Mouse (Mus musculus): ENCODE results near the gene Rpl3. TPM values are rescaled to one million over a fixed set of nuclear protein-coding genes. Genes with fewer than 3 reads are reported as not detected.
"Not testable (repeated sequence)": the region's sequence is repeated elsewhere in the genome, so short reads cannot be mapped to it uniquely, and the experiment has no call there.

The Rpl3 gene
- 492 and 540 TPM in 2 replicates for polyA plus RNA-seq (2012; rRNA removed)

DNA sequence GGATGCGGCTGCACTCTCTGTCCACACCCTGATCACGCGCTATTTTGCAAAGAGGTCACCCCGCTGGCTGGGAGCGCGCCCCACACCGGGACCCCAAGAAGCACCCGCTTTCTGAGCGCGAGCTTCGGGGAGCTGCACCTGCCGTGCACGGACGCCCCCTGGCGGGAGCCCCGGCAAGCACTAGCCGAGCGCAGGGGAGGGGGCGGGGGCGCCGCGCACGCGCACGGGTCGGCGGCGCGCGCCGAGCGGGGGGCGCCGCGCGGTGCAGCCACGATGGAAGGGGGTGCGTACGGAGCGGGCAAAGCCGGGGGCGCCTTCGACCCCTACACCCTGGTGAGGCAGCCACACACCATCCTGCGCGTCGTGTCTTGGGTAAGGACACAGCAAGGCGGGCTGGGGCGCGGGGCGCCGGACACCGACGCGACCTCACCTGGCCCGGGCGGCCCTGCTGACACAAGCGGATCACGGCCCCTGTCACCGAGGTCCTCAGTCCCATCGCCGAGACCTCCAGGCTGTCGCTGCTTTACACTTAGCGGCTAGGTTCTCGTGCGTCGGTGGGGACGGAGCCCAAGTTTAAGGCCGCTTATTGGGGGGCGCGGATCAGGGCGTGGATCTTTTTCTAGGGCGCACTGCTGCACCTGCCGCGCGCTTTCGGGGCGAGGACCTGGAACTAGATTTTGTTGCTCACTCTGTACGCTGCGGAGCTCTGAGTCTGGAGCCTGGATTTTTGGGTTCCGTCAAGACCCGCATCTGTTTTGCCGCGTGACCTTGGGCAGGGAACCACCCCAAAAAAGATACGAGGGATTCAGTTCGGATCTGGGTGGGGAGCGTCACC lies at the start of gene Rpl3, which contains the start of gene Syngr1:
Rpl3 (minus strand) TSS at position 748 of the 835 bp plus-strand sequence.
Syngr1 (plus strand) TSS at position 214 of the 835 bp plus-strand sequence.
- no peak for DNase-seq (ENCODE audit: low read depth)

DNA sequence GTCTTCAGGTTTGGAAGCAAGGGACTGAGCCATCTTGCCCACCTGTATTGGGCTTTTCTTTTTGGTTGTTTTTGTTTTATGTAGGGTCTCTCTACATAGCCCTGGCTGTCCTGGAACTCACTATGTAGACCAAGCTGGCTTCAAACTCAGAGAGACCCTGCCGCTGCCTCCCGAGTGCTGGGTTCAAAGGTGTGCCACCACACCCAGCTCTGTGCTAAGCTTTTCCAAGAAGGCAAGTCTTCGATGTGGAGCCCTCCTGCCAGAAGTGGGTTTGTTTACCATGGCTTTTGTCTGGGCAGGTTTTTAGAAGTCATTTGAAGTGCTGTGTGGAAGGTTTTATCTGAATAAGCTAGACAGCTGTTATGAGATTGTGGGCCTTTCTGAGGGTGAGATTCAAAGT lies 49.2 kb upstream of the Rpl3 start:
- no peak for DNase-seq (ENCODE audit: low read depth)

DNA sequence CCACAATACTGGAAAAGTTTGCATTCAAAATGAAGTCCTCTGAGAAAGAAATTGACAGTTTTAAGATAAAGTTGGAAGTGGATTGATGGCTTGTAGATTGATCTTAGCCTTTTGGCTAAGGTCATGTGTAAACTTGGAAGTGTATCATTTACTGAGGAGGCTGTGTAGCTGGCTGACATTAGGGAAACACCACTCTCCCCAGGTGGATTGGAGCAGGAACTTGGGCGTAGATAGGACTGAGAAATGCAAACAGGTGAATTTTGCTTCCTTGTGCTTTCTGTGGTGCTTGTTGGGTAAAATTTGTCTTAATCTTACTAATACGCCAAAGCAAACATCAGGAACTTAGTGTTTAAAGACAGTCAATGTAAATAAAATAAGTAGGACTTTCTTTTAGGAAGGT lies 48.6 kb upstream of the Rpl3 start:
- no peak for DNase-seq (ENCODE audit: low read depth)

DNA sequence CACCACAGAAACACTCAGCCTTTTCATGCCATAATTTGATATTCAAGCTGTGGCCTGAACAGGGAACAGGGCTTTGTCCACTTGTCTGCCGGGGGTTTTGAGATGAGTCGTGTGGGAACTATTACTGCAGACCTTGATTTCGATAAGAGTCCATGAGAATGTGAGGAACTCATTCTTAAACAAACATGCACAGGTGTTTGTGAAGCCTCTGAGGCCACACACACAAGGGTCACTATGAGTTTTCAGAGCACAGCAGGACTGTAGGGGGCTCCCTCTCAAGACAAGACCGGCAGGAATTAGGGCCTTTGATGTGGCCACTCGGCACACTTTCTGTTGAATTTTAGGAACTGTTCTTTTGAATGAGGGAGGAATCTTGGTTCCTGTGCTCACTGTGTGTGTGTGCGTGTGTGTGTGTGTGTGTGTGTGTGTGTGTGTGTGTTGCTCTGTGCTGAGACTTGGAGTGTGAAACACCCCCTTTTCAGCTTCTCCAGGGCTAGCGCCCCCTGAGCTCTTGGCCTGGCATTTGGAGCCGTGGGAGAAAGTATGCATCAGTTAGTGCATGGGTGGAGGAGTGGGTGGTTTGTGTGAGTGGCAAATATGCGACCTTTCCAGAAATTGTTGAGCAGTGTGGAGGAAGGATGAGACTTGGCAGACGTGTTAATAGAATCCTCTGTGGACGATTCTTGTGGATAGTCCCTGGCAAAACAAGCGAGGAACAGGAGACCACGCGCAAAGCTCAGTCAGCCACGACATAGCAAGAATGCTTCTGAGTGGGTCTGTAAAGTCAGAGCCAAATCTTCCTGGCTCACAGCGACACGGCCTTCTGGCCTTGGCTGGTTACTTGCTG lies 46.5 kb upstream of the Rpl3 start:
- DNase-seq (ENCODE audit: low read depth): no peak

DNA sequence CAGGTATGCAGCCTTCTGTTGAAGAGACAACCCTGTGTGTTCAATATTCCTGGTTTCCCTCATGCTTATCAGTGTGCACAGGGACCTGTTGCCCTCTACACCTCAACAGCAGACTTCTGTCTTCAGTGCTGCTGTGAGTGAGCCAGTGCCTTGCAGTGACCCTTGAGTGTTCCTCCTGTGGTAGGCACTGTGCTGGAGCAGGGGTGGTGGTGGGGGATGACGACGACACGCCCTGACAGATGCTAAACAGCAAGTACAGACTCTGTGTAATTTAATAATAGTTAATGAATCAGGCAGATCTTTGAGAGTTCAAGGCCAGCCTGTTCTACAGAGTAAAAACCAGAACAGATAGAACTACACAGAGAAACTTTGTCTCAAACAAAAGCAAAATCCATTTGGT lies 45.0 kb upstream of the Rpl3 start:
- DNase-seq (ENCODE audit: low read depth): no peak

DNA sequence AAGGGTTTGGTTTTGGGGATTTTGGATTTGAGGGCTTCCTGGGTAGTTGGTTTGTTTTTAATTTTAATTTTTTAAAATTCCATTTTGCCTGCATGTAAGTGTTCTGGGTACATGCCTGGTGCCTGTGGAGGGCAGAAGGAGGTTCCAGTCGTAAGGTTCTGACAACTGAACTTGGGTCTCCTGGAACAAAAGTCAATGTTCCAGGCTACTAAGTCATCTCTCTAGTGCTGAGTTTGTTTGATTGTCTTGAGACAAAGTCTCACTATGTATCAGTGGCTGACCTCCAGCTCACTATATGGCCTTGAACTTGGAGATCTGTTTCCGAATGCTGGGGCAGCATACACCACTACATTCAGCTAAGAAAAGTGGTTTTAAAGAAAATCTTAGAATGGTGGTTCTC lies 43.8 kb upstream of the Rpl3 start:
- DNase-seq (ENCODE audit: low read depth): no peak

DNA sequence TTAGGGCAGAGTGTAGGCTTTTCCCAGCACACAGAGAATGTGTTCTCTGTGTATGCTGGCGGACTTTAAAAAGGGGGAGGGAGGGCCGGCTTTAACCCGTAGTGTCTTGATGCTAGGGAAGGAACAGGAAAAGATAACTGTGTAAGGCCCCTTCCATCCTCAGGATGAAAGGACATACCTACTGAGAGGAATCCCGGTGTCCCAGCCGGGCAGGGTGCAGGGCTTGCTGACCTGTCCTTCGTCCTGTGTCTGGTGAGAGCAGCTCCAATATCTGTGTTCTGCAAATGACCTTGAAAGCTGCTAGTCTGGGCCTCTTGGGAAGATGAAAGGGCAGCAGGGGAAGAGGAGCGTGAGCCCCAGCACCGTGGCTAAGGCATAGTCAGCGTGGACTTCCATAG lies 42.8 kb upstream of the Rpl3 start:
- DNase-seq (ENCODE audit: low read depth): no peak

DNA sequence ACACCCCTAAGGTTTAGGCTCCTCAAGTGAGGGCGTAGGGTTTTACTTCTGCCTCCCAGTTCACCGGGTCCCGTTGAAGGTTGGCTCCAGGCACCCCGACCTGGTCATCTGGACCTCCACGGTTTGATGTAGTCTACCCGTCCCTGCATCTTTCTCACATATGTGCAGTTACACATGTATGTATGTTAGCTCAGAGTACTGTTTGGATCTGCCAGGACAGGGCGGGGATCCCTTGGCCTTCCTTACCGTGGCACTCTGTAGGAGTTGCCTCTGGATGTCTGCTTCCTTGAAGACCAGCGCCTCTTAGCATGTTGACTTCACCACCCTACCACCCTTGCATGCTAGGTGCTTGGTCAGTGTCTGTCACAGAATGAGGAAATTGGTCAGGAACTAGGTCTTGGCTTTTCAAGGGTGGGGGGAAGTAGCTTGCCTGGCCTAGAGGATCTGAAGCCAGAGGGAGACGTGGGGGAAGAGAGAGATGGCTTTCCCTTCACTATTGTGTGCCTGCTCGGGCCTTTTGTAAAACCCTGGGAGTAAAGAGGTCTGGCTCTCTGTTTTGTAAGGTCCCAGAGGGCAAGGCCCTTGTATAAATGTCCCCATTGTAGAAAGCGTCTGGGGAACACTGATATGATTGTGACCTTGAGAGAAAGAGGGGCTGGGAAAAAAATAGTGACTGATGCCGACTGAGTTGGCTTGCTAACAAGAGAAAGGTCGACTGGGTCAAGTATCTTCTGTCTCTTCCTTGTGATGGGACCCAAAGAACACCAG lies 42.2 kb upstream of the Rpl3 start:
- DNase-seq (ENCODE audit: low read depth): no peak

DNA sequence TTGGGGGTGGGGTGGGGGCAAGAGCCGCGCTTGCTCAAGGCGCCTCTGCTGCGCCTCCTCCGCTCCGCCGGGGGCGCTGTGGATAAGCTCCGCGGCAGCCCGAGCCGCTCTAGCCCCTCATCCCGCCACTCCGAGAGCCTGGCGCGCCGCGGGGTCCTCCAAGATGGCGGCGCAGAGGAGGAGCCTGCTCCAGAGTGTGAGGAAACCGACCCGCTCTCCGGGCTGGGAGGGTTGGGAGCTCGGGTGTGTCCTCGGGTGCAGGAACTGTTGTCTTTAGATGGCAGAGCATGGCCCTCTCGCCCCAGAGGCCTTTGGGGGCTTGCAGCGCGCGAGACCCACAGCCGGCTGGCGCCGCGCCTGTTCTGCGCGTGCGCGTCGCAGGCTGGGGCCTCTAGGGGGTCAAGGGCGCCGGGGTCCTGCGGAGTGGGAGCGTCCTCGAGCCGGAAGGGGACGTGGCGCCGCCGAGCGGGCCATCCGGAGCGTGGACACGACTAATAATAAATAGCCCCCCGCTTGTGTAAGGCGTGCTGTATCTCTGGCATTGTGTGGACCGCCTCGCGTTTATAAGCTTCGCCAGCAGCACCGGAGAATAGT lies 41.4 kb upstream of the Rpl3 start, which contains the start of gene Tab1:
Tab1 (plus strand) TSS at position 135 of the 594 bp plus-strand sequence.
- DNase-seq (ENCODE audit: low read depth): no peak

DNA sequence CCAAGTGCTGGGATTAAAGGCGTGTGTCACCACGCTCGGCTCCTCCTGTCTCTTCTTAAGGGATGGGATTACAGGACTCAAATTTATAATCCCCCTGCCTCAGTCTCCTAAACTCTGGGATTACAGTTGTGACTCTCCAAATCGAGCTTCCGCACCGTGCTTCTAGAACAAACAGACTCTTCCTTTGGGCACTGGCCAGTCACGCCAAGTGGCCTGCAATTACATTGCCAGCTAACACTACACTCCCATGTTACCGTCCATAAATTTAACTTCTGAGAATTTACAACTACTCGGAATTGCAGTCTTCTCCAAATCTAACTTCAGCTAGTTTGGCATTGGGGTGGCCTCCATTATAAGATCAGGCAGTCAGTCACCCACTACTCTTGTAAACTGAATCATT lies 40.8 kb upstream of the Rpl3 start:
- DNase-seq (ENCODE audit: low read depth): no peak

DNA sequence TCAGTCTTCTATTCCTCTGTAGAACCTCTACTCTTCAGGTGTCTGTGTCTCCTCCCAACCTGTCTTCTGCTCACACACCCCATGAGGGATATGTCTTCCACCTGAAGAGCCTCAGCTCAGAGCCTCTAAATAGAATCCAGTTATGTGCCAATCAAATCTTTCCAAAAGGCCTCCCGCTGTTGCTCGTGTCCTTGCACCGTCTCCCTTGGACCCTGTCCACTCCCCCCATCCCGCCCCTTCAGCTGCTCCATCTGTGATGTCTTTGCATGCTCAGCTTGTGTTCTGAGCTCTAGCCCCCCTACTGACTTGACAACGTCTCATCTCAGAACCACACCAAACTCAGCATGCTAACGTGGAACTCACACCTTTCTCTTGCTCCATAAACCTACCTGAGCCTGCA lies 39.8 kb upstream of the Rpl3 start:
- DNase-seq (ENCODE audit: low read depth): no peak

DNA sequence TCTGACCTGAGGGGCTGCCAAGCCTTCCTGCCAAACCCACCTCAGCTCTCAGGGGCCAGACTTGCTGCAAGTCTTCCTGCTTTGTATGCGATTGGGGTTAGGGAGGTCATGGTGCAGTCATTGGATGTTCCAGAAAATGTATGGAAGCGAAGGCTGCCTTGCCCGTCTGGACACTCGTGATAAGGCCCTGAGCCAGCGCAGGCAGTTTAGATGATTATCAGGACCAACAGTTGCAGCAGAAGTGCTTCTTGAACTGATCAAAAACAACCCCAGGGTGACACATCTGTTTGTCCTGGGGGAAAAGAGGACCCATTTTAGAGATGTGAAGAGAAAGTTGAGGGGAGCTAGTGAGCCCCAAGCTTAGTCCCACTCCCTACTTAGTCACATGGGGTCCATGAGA lies 39.0 kb upstream of the Rpl3 start:
- no peak for DNase-seq (ENCODE audit: low read depth)

DNA sequence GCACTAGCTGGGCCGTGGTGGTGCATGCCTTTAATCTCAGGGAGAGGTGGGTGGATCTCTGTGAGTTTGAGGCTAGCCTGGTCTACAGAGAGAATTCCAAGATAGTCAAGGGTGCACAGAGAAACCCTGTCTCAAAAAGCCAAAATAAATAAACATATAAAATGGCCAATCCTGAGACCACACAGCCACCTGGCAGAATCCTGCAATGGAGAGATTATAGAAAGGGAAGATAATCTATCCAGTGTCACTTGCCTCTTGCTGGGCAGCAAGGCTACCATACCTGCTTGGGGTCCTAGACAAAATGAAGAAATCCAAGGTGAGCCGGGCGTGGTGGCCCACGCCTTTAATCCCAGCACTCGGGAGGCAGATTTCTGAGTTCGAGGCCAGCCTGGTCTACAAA lies 38.3 kb upstream of the Rpl3 start:
- DNase-seq (ENCODE audit: low read depth): no peak

DNA sequence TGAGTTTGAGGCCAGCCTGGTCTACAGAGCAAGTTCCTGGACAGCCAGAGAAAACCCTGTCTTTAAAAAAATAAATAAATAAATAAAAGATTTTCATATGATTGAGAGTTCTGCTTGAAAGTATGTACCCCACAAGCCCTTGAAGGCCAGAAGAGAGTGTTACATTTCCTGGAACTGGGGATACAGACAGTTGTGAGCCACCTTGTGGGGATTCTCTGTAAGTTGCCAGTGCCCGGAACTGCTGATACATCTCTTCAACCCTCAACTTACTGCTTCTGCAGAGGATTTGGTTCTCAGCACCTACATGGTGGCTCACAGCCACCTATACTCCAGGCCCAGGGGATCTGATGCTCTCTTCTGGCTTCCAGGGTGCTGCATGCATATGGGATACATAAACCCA lies 35.5 kb upstream of the Rpl3 start:
- no peak for DNase-seq (ENCODE audit: low read depth)

DNA sequence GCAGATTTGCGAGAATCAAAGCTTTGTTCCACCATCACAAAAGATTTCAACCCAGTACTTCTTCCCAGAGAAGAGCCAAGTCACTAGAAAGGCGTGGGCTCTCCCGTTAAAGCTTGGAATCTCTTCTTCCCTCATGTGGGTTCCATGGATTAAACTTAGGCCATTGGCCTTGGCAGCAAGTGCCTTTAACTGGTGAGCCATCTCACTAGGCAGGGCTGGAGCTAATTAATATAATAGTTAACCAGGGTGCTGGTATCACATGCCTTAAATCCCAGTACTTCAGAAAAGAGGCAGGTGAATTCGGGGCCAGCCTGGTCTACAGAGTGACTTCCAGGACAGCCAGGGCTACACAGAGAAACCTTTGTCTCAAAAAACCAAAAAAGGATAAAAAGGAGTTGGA lies 33.0 kb upstream of the Rpl3 start:
- no peak for DNase-seq (ENCODE audit: low read depth)

DNA sequence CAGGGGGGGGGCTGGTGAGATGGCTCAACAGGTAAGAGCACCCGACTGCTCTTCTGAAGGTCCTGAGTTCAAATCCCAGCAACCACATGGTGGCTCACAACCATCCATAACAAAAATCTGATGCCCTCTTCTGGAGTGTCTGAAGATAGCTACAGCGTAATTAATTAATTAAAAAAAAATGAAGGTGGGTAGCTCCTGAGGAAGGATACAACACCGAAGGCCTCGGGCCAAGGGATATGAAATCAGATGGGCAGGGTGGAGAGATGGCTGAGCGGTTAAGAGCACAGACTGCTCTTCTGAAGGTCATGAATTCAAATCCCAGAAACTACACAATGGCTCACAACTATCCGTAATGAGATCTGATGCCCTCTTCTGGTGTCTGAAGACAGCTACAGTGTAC lies 30.8 kb upstream of the Rpl3 start:
- DNase-seq (ENCODE audit: low read depth): not testable (repeated sequence)

DNA sequence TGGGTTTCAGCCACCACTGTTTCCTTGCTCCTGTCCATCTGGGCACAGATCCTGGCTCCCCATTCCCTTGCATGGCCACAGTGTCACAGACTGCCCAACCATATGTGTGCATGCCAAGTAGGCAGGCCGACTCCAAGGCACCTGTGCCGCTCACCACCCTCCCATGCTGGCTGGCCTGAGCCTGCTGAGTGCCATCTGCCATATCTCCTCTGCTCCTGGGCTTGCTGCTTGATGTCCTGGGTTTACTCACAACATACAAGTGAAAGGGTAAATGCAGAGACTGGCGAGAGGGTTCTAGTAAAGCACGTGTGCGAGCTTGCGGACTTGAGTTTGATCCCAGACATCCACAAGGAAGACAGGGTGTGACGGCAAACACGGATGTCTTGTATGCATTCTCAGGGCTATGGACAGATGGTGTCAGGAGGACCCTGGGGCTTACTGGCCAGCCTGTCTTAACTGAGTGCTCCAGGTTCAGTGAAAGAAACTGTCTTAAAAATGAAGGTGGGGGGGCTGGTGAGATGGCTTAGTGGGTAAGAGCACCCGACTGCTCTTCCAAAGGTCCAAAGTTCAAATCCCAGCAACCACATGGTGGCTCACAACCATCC lies 30.2 kb upstream of the Rpl3 start:
- DNase-seq (ENCODE audit: low read depth): no peak

DNA sequence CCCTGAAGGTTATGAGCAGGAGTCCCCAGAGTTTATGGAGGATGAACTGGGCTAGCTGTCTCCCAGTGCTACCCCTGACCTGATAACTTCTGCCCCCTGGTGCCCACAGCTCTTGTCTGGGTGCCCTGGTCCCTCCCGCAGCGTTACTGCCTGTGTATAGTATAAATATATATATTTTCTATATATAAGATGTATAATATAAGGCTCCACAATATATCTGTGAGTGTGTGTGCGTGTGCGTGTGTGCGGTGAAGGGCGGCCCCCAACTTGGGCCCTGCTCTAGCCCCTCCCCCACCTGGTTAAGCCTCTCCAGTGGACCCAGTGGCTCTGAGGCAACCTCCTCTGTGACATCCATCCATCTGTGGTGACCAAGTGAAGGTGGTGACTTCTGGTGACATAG lies 27.4 kb upstream of the Rpl3 start:
- DNase-seq (ENCODE audit: low read depth): no peak

DNA sequence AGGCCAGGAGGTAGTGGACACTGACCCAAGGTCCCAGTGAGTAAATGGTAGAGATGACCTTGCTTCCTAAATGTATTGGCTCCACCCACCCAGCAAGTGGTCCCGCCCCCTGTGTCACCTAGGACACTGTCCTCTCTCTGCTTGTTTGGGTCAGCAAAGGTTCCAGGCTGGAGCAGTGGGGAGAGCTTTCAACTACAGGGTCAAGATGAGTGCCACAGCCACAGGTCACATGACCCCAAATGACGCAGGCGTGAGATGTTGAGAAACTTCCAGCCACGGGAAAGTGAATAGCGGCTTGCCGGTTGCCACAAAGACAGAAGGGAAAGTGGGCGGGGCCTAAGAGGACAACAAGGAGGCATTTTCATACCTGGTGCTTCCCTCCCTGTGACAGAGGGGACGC lies 25.5 kb upstream of the Rpl3 start:
- no peak for DNase-seq (ENCODE audit: low read depth)

DNA sequence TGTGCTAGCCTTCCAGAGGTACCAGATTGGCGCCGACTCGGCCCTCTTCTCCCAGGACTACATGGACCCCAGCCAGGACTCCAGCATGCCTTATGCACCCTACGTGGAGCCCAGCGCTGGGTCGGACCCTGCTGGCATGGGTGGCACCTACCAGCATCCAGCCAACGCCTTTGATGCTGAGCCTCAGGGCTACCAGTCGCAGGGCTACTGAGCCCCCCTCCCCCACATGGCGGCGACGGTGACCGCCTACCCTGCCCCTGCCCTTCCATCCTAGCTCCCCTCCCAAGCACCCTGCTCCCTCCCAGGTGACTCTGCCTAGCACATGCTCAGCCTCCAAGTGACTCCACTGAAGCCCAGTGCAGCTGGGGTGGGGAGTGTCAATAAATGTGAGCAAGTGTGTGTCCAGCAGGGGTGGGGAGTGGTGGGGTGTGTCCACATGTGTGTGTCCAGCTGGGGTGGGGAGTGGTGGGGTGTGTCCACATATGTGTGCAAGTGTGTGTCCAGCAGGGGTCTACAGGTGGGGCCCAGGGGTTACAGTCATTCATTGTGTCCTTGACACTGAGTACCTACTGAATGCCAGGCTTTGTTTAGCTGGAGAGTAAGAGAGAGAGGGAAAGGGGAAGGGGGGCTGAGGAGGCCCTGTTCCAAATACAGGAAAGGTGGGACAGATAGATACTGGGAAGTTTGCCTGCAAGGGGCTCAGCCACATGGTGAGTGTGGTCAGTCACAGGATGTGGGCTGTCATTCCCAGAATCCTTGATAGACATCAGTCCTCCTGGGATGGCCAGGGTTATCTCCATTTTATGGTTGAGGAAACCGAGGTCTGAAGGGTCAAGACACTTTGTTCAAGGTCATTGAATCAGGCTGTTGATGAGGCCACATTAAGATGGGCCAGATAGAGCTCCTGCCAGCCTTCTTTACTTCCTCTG lies 24.5 kb upstream of the Rpl3 start:
- no peak for DNase-seq (ENCODE audit: low read depth)

All from gonadal fat pad, adult 2 months (tissue).